Mouse (Mus musculus) embryonic facial prominence, embryonic 13.5 days (tissue): ENCODE measurements around the gene Syngr1. TPM values are rescaled to one million over a fixed set of nuclear protein-coding genes. Genes with fewer than 3 reads are reported as not detected.
A peak's percentile ranks its signal among the peaks of the same experiment; 100 is the strongest.

Experiments
- ATAC-seq: fragments of 200-750 bp; cut with Nextera tagmentation; 2 replicates; pipeline ENCODE4 v1.8.0; 2017; ENCODE audit warnings: low read depth; ENCODE audit not compliant: insufficient number of reproducible peaks, insufficient read depth, low FRiP score, low TSS enrichment
- H3K27ac ChIP-seq: fragments of 300-500 bp; sonication (generic); 2 replicates; pipeline ENCODE4 v1.5.1; 2015; ENCODE audit warnings: moderate library complexity, mild to moderate bottlenecking, inconsistent platforms
- H3K27me3 ChIP-seq: fragments of 300-500 bp; sonication (generic); 2 replicates; pipeline ENCODE4 v1.6.1; 2015; ENCODE audit warnings: mild to moderate bottlenecking, inconsistent platforms
- H3K36me3 ChIP-seq: fragments of 300-500 bp; sonication (generic); 2 replicates; pipeline ENCODE4 v1.6.1; 2015; ENCODE audit warnings: mild to moderate bottlenecking, inconsistent platforms
- H3K4me1 ChIP-seq: fragments of 300-500 bp; sonication (generic); 2 replicates; pipeline ENCODE4 v1.6.1; 2015; ENCODE audit warnings: inconsistent platforms
- H3K4me2 ChIP-seq: fragments of 300-500 bp; sonication (generic); 2 replicates; pipeline ENCODE4 v1.6.1; 2015; ENCODE audit warnings: moderate library complexity, mild to moderate bottlenecking, inconsistent platforms
- H3K4me3 ChIP-seq: fragments of 300-500 bp; sonication (generic); 2 replicates; pipeline ENCODE4 v1.5.1; 2015; ENCODE audit warnings: mild to moderate bottlenecking, inconsistent platforms
- H3K9ac ChIP-seq: fragments of 300-500 bp; sonication (generic); 2 replicates; pipeline ENCODE4 v1.6.1; 2015; ENCODE audit warnings: mild to moderate bottlenecking, inconsistent platforms
- H3K9me3 ChIP-seq: fragments of 300-500 bp; sonication (generic); 2 replicates; pipeline ENCODE4 v1.6.1; 2016; ENCODE audit warnings: inconsistent platforms
- WGBS: fragments of 180-500 bp; shearing (Covaris S2); methylation state at CpG from one replicate; pipeline ENCODE4 v1.1.7; 2015; ENCODE audit warnings: mixed read lengths; 5-methylcytosine and 5-hydroxymethylcytosine counted together
- polyA plus RNA-seq: library from polyadenylated mRNA; unstranded; fragments of >200 nt; fragmentation: Nextera tagmentation; extraction: Ambion mirVana; gene quantifications from 2 replicates; pipeline ENCODE4 v1.2.1, GENCODE M21; 2015

The Syngr1 gene
- polyA plus RNA-seq, result 7.0 and 8.7 TPM in 2 replicates

GRCm38 (mm10) chr15:80091121-80091955, at the start of gene Syngr1, which contains the start of gene Rpl3:
Syngr1 (plus strand) TSS chr15:80091334.
Rpl3 (minus strand) TSS chr15:80091868.
- no peak within 1 kb of the TSS for H3K27ac ChIP-seq
- ATAC-seq, result peak; percentile 21; the same call in 1 of the 2 replicates
- peak within 1 kb of the TSS; percentile 63 for H3K4me3 ChIP-seq
- peaks cover 16% of the 10 kb centered on the region for H3K4me1 ChIP-seq
- WGBS, result 1% methylated on average over 84 of the region's 86 CpGs
- H3K27me3 ChIP-seq, result peaks cover 62% of the 10 kb centered on the region
- H3K4me2 ChIP-seq, result peak within 1 kb of the TSS; percentile 97
- H3K36me3 ChIP-seq, result no peaks in the 10 kb centered on the region
- no peaks in the 10 kb centered on the region for H3K9me3 ChIP-seq
- peak within 1 kb of the TSS; percentile 69 for H3K9ac ChIP-seq

DNA sequence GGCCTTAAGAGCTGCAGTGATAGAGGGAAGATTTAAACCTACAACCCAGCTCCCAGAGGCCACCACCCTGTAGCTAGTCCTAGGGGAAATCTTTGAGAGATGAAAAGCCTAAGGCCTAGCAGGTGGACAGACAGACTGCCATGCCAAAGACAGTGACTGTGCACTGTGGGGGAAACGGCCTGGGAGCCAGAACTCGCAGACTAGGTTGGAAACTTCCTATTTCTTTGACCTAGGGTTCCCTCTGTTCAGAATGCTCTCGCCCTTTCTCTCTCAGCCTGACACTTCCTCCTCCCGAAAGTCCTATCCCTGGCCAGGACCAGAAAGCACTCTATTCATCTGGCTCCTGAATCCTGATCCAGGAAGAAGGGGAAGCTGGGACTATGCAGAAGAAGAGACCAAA, 49.0 kb upstream of the Syngr1 start:
- H3K4me1 ChIP-seq, result no peaks in the 10 kb centered on the region
- no peak overlapping the region for H3K27ac ChIP-seq
- H3K4me2 ChIP-seq, result no peak overlapping the region
- peaks cover 4% of the 10 kb centered on the region for H3K9me3 ChIP-seq
- no peak overlapping the region for H3K9ac ChIP-seq
- H3K27me3 ChIP-seq, result no peaks in the 10 kb centered on the region
- no peak for ATAC-seq
- 66% methylated on average over 4 of the region's 4 CpGs for WGBS
- no peaks in the 10 kb centered on the region for H3K36me3 ChIP-seq
- H3K4me3 ChIP-seq, result no peak overlapping the region

DNA sequence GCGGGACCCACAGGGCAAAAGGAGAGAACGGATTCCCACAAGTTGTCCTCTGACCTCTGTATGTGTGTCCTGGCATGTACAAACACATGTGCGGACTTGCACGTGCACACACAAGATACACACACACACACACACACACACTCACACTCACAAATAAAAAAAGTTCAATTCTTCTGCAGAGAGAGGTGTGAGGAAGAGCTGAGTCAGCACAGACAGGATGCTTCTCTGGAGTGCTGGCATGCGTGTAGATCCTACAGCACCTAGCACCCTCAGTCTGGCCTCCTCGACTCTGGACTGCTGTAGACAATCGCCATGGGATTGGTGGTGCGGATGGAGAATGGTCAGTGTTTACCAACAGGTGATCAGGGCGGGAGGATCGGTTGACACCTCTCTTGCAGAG, 46.9 kb upstream of the Syngr1 start:
- Histone ChIP-seq H3K27ac (no peak overlapping the region), H3K36me3 (no peaks in the 10 kb centered on the region), H3K27me3 (no peaks in the 10 kb centered on the region), H3K4me1 (no peaks in the 10 kb centered on the region), H3K4me2 (no peak overlapping the region), H3K9me3 (peaks cover 4% of the 10 kb centered on the region), H3K9ac (no peak overlapping the region), H3K4me3 (no peak overlapping the region)
- ATAC-seq, result no peak
- 85% methylated on average over 10 of the region's 10 CpGs for WGBS

DNA sequence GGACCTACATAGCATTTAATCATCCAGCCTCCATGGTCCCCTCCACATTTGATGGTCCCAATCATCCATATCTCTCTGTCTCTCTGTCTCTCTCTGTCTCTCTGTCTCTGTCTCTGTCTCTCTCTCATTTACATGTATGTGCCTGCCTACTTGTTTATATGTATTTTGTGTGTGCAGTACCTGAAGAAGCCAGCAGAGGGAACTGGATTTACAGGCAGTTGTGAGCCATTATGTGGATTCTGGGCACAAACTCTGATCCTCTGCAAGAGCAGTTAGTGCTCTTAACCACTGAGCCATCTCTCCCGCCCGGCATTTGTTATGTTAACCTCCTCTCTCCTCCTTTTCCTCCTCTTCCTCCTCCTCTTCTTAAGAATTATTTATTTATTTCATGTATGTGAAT, 45.4 kb upstream of the Syngr1 start:
- Histone ChIP-seq H3K4me3 (no peak overlapping the region), H3K4me1 (0 out of 2 replicates have a peak, but pooled peaks cover 3% of the 10 kb centered on the region), H3K4me2 (no peak overlapping the region), H3K27ac (no peak overlapping the region), H3K9me3 (peaks cover 4% of the 10 kb centered on the region), H3K9ac (no peak overlapping the region), H3K27me3 (no peaks in the 10 kb centered on the region), H3K36me3 (no peaks in the 10 kb centered on the region)
- no peak for ATAC-seq
- 100% methylated on average over 2 of the region's 2 CpGs for WGBS

GRCm38 (mm10) chr15:80047242-80047641, 43.9 kb upstream of the Syngr1 start:
- no peak for ATAC-seq
- no peak overlapping the region for H3K4me2 ChIP-seq
- no peak overlapping the region for H3K9ac ChIP-seq

GRCm38 (mm10) chr15:80047973-80048372, 43.2 kb upstream of the Syngr1 start:
- no peak overlapping the region for H3K4me3 ChIP-seq
- H3K9me3 ChIP-seq, result peaks cover 4% of the 10 kb centered on the region
- no peaks in the 10 kb centered on the region for H3K27me3 ChIP-seq
- 43% methylated on average over 5 of the region's 5 CpGs for WGBS
- H3K9ac ChIP-seq, result no peak overlapping the region
- H3K4me1 ChIP-seq, result 0 out of 2 replicates have a peak, but pooled peaks cover 3% of the 10 kb centered on the region
- H3K4me2 ChIP-seq, result no peak overlapping the region
- no peak overlapping the region for H3K27ac ChIP-seq
- H3K36me3 ChIP-seq, result no peaks in the 10 kb centered on the region
- no peak for ATAC-seq

More at GRCm38 (mm10) chr15:80047242-80047641, 43.9 kb upstream of the Syngr1 start:
- H3K4me1 ChIP-seq, result 0 out of 2 replicates have a peak, but pooled peaks cover 3% of the 10 kb centered on the region
- WGBS, result 69% methylated on average over 2 of the region's 2 CpGs
- peaks cover 4% of the 10 kb centered on the region for H3K9me3 ChIP-seq
- H3K36me3 ChIP-seq, result no peaks in the 10 kb centered on the region
- H3K27me3 ChIP-seq, result no peaks in the 10 kb centered on the region
- no peak overlapping the region for H3K27ac ChIP-seq
- H3K4me3 ChIP-seq, result no peak overlapping the region

- 70% methylated on average over 4 of the region's 4 CpGs for WGBS
- Histone ChIP-seq H3K4me2 (no peak overlapping the region), H3K4me1 (0 out of 2 replicates have a peak, but pooled peaks cover 10% of the 10 kb centered on the region), H3K9ac (no peak overlapping the region), H3K36me3 (no peaks in the 10 kb centered on the region), H3K27me3 (no peaks in the 10 kb centered on the region), H3K4me3 (no peak overlapping the region), H3K27ac (no peak overlapping the region), H3K9me3 (peaks cover 4% of the 10 kb centered on the region)
- no peak for ATAC-seq
Measured at GRCm38 (mm10) chr15:80050093-80050492, 41.0 kb upstream of the Syngr1 start.

GRCm38 (mm10) chr15:80051092-80051761, 39.9 kb upstream of the Syngr1 start:
- H3K4me1 ChIP-seq, result peaks cover 16% of the 10 kb centered on the region; the same call in 1 of the 2 replicates
- no peak overlapping the region for H3K27ac ChIP-seq
- H3K9me3 ChIP-seq, result no peaks in the 10 kb centered on the region
- H3K36me3 ChIP-seq, result no peaks in the 10 kb centered on the region
- H3K9ac ChIP-seq, result no peak overlapping the region
- no peak overlapping the region for H3K4me2 ChIP-seq
- H3K27me3 ChIP-seq, result no peaks in the 10 kb centered on the region
- 78% methylated on average over 19 of the region's 19 CpGs for WGBS
- ATAC-seq, result no peak
- H3K4me3 ChIP-seq, result no peak overlapping the region

GRCm38 (mm10) chr15:80051782-80052181, 39.4 kb upstream of the Syngr1 start:
- H3K27ac ChIP-seq, result peak overlapping the region; percentile 39; the same call in 1 of the 2 replicates
- no peaks in the 10 kb centered on the region for H3K36me3 ChIP-seq
- ATAC-seq, result no peak
- H3K4me3 ChIP-seq, result no peak overlapping the region
- WGBS, result 80% methylated on average over 9 of the region's 9 CpGs
- no peak overlapping the region for H3K4me2 ChIP-seq
- H3K9ac ChIP-seq, result no peak overlapping the region
- no peaks in the 10 kb centered on the region for H3K27me3 ChIP-seq
- peaks cover 16% of the 10 kb centered on the region; the same call in 1 of the 2 replicates for H3K4me1 ChIP-seq
- no peaks in the 10 kb centered on the region for H3K9me3 ChIP-seq

DNA sequence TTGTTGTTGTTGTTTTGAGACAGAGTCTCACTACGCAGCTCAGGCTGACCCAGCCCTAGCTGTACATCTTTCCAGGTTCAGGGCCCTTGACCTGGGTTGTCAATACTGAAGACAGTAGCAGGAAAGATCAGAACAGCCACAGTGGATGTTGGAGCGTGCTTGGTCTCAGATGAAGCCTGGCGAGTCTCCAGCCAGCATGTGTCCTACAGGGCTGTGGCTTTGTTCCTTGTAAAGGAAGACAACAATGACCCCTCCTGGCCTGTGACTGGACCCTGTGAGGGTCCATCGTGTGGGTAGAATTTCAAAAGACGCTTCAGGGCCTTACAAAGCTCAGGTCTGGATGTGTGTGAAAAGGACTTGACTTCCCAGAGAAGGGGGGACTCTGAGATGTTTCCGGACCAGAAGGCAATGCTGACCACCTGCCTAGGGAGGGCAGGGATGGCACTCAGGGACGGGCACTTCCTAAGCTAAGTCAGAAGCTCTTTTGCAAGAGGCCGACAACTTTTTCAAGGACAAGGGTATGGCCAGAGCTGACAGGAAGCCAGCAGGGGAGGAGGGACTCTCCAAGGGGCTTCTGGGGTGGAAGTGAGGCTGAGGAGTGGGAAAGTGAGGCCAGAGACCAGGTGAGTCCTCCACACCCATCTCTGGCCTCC, 37.6 kb upstream of the Syngr1 start:
- 78% methylated on average over 8 of the region's 8 CpGs for WGBS
- no peak for ATAC-seq
- H3K27ac ChIP-seq, result no peak overlapping the region

DNA sequence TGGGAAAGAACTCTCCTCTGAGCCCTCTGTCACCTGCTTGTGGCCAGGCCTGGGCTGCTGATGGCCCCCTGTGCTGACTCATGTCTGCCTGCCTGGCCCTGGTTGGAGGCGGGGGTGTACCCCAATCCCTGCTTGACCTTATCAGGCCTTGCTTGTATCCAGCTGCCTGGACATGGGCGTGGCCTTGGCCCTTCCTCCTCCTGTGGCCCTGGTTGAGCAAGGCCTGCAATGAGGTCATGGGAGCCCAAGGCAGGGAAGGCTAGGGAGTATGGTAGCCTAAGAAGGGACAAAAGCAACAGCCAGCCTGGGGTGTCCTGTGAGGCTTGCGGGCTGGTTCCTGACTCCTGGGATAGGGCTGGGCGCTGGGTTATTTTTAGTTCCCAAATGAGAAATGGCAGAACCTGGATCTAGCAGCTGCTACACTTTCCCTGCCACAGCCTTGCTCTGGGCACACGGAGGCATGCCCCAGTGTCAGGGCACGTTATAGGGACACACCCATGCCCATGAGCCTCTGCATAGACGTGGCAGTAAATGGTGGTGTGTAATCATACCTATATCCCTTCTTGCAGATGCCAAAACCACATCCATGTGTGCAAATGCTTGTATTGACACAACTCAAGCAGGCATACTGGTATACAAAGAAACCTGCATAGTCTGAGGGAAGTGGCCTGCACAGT, 37.0 kb upstream of the Syngr1 start:
- Histone ChIP-seq H3K27ac (no peak overlapping the region), H3K27me3 (no peaks in the 10 kb centered on the region), H3K9me3 (no peaks in the 10 kb centered on the region), H3K4me1 (peaks cover 16% of the 10 kb centered on the region; the same call in 1 of the 2 replicates), H3K4me3 (no peak overlapping the region), H3K9ac (no peak overlapping the region), H3K36me3 (no peaks in the 10 kb centered on the region), H3K4me2 (no peak overlapping the region)
- 76% methylated on average over 7 of the region's 7 CpGs for WGBS
- 0 out of 2 replicates have a peak, but pooled peaks have one; percentile 10 for ATAC-seq

More for the DNA sequence above, 37.6 kb upstream of the Syngr1 start:
- Histone ChIP-seq H3K4me2 (no peak overlapping the region), H3K4me3 (no peak overlapping the region), H3K4me1 (peaks cover 16% of the 10 kb centered on the region; the same call in 1 of the 2 replicates), H3K27me3 (no peaks in the 10 kb centered on the region), H3K9ac (no peak overlapping the region), H3K9me3 (no peaks in the 10 kb centered on the region), H3K36me3 (no peaks in the 10 kb centered on the region)
